Mouse (Mus musculus) heart, adult 2 months (tissue): Measurements from ENCODE around the gene Magi2.

Experiments used
- CTCF ChIP-seq: fragments of 200-600 bp; IDR thresholded peaks from 2 replicates; pipeline ENCODE4 v1.8.1; 2022; ENCODE audit warnings: antibody characterized with exemption, mild to moderate bottlenecking, moderate library complexity
- POLR2A ChIP-seq: fragments of 200-500 bp; IDR thresholded peaks from 2 replicates; pipeline ENCODE4 v1.6.1; 2011; ENCODE audit warnings: mild to moderate bottlenecking, low read depth, low read length, control low read depth; ENCODE audit not compliant: insufficient read depth

DNA sequence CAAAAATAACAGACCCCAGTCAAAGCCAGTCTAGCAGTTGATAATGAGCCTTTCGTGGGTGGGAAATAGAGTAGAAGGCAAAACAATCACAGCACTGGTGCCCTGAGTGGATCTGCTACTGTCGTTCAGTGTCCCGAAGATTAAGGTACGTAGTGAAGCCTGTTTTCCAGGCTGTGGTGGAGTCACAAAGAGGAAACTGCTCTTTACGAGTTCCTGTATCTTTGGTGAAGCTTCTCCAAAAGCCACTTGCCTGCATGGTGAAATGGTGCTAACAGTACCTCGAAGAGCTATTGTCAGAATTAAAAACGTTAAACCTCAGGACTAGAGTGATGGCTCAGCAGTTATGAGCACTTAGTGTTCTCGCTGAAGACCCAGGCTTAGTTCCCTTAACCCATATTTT lies 674.8 kb downstream of the Magi2 start:
- TF ChIP-seq POLR2A (no peak), CTCF (no peak)
